Mouse (Mus musculus) neural tube, embryonic 15.5 days (tissue): Measurements from ENCODE around the gene Cib1. TPM values are rescaled to one million over a fixed set of nuclear protein-coding genes. Genes with fewer than 3 reads are reported as not detected.

Experiments
- ATAC-seq: fragments of 200-750 bp; cut with Nextera tagmentation; 2 replicates; pipeline ENCODE4 v1.8.0; 2017; ENCODE audit warnings: mild to moderate bottlenecking, moderate TSS enrichment, moderate library complexity; ENCODE audit not compliant: low FRiP score
- H3K27ac ChIP-seq: fragments of 300-500 bp; sonication (generic); replicated peaks from 2 replicates; pipeline ENCODE4 v1.5.1; 2015; ENCODE audit warnings: mild to moderate bottlenecking, inconsistent platforms
- H3K27me3 ChIP-seq: fragments of 300-500 bp; sonication (generic); replicated peaks from 2 replicates; pipeline ENCODE4 v1.6.1; 2015; ENCODE audit warnings: inconsistent platforms
- H3K36me3 ChIP-seq: fragments of 300-500 bp; sonication (generic); 2 replicates; pipeline ENCODE4 v1.6.1; 2015; ENCODE audit warnings: inconsistent platforms
- H3K4me1 ChIP-seq: fragments of 300-500 bp; sonication (generic); 2 replicates; pipeline ENCODE4 v1.6.1; 2015; ENCODE audit warnings: inconsistent platforms
- H3K4me2 ChIP-seq: fragments of 300-500 bp; sonication (generic); 2 replicates; pipeline ENCODE4 v1.6.1; 2015; ENCODE audit warnings: inconsistent platforms, mild to moderate bottlenecking, moderate library complexity
- H3K4me3 ChIP-seq: fragments of 300-500 bp; sonication (generic); replicated peaks from 2 replicates; pipeline ENCODE4 v1.5.1; 2015; ENCODE audit warnings: mild to moderate bottlenecking, inconsistent platforms
- H3K9ac ChIP-seq: fragments of 300-500 bp; sonication (generic); replicated peaks from 2 replicates; pipeline ENCODE4 v1.6.1; 2015; ENCODE audit warnings: mild to moderate bottlenecking, inconsistent platforms
- H3K9me3 ChIP-seq: fragments of 300-500 bp; sonication (generic); replicated peaks from 2 replicates; pipeline ENCODE4 v1.6.1; 2016; ENCODE audit warnings: inconsistent platforms
- WGBS: fragments of 180-500 bp; shearing (Covaris S2); methylation state at CpG from one replicate; pipeline ENCODE4 v1.1.7; 2015; ENCODE audit warnings: mixed read lengths; 5-methylcytosine and 5-hydroxymethylcytosine counted together
- polyA plus RNA-seq: library from polyadenylated mRNA; unstranded; fragments of >200 nt; fragmentation: Nextera tagmentation; extraction: Ambion mirVana; gene quantifications from 2 replicates; pipeline ENCODE4 v1.2.1, GENCODE M21; 2015

The Cib1 gene
- polyA plus RNA-seq, 1 experiment from 2014 or later = 32.2 TPM

DNA sequence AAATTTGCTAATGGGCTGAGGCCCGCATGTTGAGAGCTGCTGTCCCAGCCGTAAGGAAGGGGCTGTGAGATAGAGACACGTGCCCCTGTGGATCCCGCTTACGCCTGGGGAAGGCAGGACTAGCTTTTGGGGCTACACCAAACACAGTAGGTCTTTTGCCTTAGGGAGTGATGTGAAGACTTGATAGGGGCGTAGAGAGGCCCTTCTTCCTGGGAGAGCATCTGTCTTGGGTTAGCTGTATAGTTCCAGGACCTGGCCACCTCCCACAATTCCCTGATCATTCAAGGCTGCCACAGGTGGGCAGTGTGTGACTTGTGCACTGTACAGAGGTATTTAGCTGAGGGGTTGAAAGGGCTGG is 32.0 kb downstream of the Cib1 start:
- peak overlapping the region; percentile 80 for H3K4me2 ChIP-seq
- H3K4me3 ChIP-seq = peak overlapping the region; percentile 1; the same call in 1 of the 2 replicates
- H3K9ac ChIP-seq = no peak overlapping the region; the same call in 1 of the 2 replicates
- H3K9me3 ChIP-seq = no peaks in the 10 kb centered on the region
- no peak for ATAC-seq
- H3K27ac ChIP-seq = no peak overlapping the region
- peaks cover 69% of the 10 kb centered on the region for H3K4me1 ChIP-seq
- 50% methylated on average over 6 of the region's 6 CpGs for WGBS
- 0 out of 2 replicates have a peak, but pooled peaks cover 6% of the 10 kb centered on the region for H3K36me3 ChIP-seq
- H3K27me3 ChIP-seq = no peaks in the 10 kb centered on the region

- H3K4me1 ChIP-seq = peaks cover 72% of the 10 kb centered on the region
- H3K4me3 ChIP-seq = peak overlapping the region; percentile 57
- no peaks in the 10 kb centered on the region for H3K9me3 ChIP-seq
- H3K9ac ChIP-seq = no peak overlapping the region; the same call in 1 of the 2 replicates
- H3K4me2 ChIP-seq = peak overlapping the region; percentile 80
- H3K27me3 ChIP-seq = no peaks in the 10 kb centered on the region
- no peak for ATAC-seq
- no peak overlapping the region for H3K27ac ChIP-seq
- H3K36me3 ChIP-seq = 0 out of 2 replicates have a peak, but pooled peaks cover 6% of the 10 kb centered on the region
- WGBS = 74% methylated on average over 11 of the region's 11 CpGs
These were observed 32.6 kb downstream of the Cib1 start for GRCm38 (mm10) chr7:80199851-80200587.

DNA sequence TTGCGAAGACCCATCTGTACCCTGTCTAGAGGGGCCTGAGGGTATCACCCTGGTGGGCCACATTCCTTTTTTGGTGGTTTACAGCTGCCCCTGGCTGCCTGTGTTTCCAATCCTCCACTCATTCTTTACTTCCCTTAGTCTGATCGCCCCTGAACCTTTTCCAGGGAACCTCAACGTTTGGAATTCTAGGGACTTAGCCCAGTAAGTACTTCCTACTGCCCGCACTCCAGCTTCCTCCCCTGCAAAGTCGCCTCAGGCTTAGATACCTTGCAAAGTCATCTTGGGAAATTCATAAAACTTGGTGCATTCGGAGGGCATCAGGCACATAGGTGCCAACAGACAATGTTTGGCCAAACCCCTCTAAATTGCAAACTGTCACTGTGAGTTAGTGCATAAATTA is 33.3 kb downstream of the Cib1 start:
- peak; percentile 0; the same call in 1 of the 2 replicates for ATAC-seq
- peaks cover 73% of the 10 kb centered on the region for H3K4me1 ChIP-seq
- H3K27me3 ChIP-seq = no peaks in the 10 kb centered on the region
- peak overlapping the region; percentile 65 for H3K9ac ChIP-seq
- H3K9me3 ChIP-seq = no peaks in the 10 kb centered on the region
- H3K4me2 ChIP-seq = peak overlapping the region; percentile 80
- 0 out of 2 replicates have a peak, but pooled peaks cover 6% of the 10 kb centered on the region for H3K36me3 ChIP-seq
- H3K27ac ChIP-seq = peak overlapping the region; percentile 95
- WGBS = 26% methylated on average over 6 of the region's 6 CpGs
- H3K4me3 ChIP-seq = peak overlapping the region; percentile 57

GRCm38 (mm10) chr7:80198863-80199262 is 33.8 kb downstream of the Cib1 start:
- Histone ChIP-seq H3K9ac (peak overlapping the region; percentile 65), H3K27ac (peak overlapping the region; percentile 95), H3K4me3 (peak overlapping the region; percentile 57), H3K9me3 (no peaks in the 10 kb centered on the region), H3K36me3 (0 out of 2 replicates have a peak, but pooled peaks cover 6% of the 10 kb centered on the region), H3K4me2 (peak overlapping the region; percentile 80), H3K27me3 (no peaks in the 10 kb centered on the region), H3K4me1 (peaks cover 73% of the 10 kb centered on the region)
- peak; percentile 14; the same call in 1 of the 2 replicates for ATAC-seq
- under 1% methylated on average over 11 of the region's 11 CpGs for WGBS

GRCm38 (mm10) chr7:80197941-80198778 is 34.5 kb downstream of the Cib1 start:
- H3K4me2 ChIP-seq = peak overlapping the region; percentile 80
- H3K27ac ChIP-seq = peak overlapping the region; percentile 95
- no peaks in the 10 kb centered on the region for H3K27me3 ChIP-seq
- peak overlapping the region; percentile 57 for H3K4me3 ChIP-seq
- WGBS = under 1% methylated on average over 63 of the region's 74 CpGs
- peak; percentile 93 for ATAC-seq
- H3K4me1 ChIP-seq = peaks cover 70% of the 10 kb centered on the region
- H3K9me3 ChIP-seq = no peaks in the 10 kb centered on the region
- H3K36me3 ChIP-seq = 0 out of 2 replicates have a peak, but pooled peaks cover 6% of the 10 kb centered on the region
- H3K9ac ChIP-seq = peak overlapping the region; percentile 65

GRCm38 (mm10) chr7:80197371-80197770 is 35.2 kb downstream of the Cib1 start:
- 14% methylated on average over 4 of the region's 4 CpGs for WGBS
- Histone ChIP-seq H3K4me3 (peak overlapping the region; percentile 57), H3K27me3 (no peaks in the 10 kb centered on the region), H3K9ac (peak overlapping the region; percentile 65), H3K9me3 (no peaks in the 10 kb centered on the region), H3K4me2 (peak overlapping the region; percentile 80), H3K4me1 (peaks cover 70% of the 10 kb centered on the region), H3K27ac (peak overlapping the region; percentile 95), H3K36me3 (0 out of 2 replicates have a peak, but pooled peaks cover 2% of the 10 kb centered on the region)
- no peak for ATAC-seq

GRCm38 (mm10) chr7:80195576-80196263 is 36.9 kb downstream of the Cib1 start:
- Histone ChIP-seq H3K27ac (no peak overlapping the region), H3K36me3 (no peaks in the 10 kb centered on the region), H3K9me3 (no peaks in the 10 kb centered on the region), H3K9ac (no peak overlapping the region), H3K27me3 (no peaks in the 10 kb centered on the region), H3K4me2 (no peak overlapping the region), H3K4me3 (no peak overlapping the region), H3K4me1 (peaks cover 69% of the 10 kb centered on the region)
- WGBS = 85% methylated on average over 10 of the region's 11 CpGs
- no peak for ATAC-seq

DNA sequence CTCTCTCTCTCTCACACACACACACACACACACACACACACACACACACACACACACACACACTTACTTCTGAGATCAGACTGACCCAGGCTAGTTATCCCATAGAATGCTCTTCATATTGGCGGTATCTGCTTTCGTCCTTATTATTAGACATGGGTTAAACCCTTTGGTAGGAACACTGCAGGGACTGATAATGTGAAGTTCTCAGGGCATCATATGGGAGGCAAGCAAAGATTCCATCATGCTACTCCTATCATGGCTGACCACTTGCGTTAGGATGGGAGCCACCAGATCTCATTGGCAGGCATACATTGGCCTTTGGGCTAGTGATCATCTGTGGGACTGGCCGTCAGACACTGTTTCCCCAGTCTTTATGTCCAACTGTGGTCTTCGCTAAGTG is 37.5 kb downstream of the Cib1 start:
- ATAC-seq = no peak
- H3K36me3 ChIP-seq = no peaks in the 10 kb centered on the region
- H3K27me3 ChIP-seq = no peaks in the 10 kb centered on the region
- no peak overlapping the region for H3K27ac ChIP-seq
- peaks cover 67% of the 10 kb centered on the region for H3K4me1 ChIP-seq
- no peak overlapping the region; the same call in 1 of the 2 replicates for H3K4me2 ChIP-seq
- no peaks in the 10 kb centered on the region for H3K9me3 ChIP-seq
- no peak overlapping the region for H3K4me3 ChIP-seq
- WGBS = 90% methylated on average over 5 of the region's 5 CpGs
- no peak overlapping the region for H3K9ac ChIP-seq

GRCm38 (mm10) chr7:80193941-80194739 is 38.5 kb downstream of the Cib1 start:
- no peaks in the 10 kb centered on the region for H3K36me3 ChIP-seq
- H3K4me1 ChIP-seq = peaks cover 63% of the 10 kb centered on the region
- no peak overlapping the region for H3K9ac ChIP-seq
- no peak overlapping the region for H3K4me3 ChIP-seq
- ATAC-seq = no peak
- WGBS = 33% methylated on average over 13 of the region's 13 CpGs
- no peaks in the 10 kb centered on the region for H3K27me3 ChIP-seq
- H3K9me3 ChIP-seq = no peaks in the 10 kb centered on the region
- H3K27ac ChIP-seq = peak overlapping the region; percentile 74
- H3K4me2 ChIP-seq = peak overlapping the region; percentile 15

- Histone ChIP-seq H3K4me1 (peaks cover 71% of the 10 kb centered on the region), H3K9ac (no peak overlapping the region; the same call in 1 of the 2 replicates), H3K4me2 (peak overlapping the region; percentile 50), H3K27ac (peak overlapping the region; percentile 82), H3K27me3 (no peaks in the 10 kb centered on the region), H3K4me3 (peak overlapping the region; percentile 15), H3K36me3 (no peaks in the 10 kb centered on the region), H3K9me3 (no peaks in the 10 kb centered on the region)
- WGBS = 9% methylated on average over 16 of the region's 16 CpGs
- peak; percentile 73 for ATAC-seq
These were observed 40.2 kb downstream of the Cib1 start for GRCm38 (mm10) chr7:80192226-80193061.
